Mouse (Mus musculus): Measurements from ENCODE around the gene Ubl3.

The Ubl3 gene

DNA sequence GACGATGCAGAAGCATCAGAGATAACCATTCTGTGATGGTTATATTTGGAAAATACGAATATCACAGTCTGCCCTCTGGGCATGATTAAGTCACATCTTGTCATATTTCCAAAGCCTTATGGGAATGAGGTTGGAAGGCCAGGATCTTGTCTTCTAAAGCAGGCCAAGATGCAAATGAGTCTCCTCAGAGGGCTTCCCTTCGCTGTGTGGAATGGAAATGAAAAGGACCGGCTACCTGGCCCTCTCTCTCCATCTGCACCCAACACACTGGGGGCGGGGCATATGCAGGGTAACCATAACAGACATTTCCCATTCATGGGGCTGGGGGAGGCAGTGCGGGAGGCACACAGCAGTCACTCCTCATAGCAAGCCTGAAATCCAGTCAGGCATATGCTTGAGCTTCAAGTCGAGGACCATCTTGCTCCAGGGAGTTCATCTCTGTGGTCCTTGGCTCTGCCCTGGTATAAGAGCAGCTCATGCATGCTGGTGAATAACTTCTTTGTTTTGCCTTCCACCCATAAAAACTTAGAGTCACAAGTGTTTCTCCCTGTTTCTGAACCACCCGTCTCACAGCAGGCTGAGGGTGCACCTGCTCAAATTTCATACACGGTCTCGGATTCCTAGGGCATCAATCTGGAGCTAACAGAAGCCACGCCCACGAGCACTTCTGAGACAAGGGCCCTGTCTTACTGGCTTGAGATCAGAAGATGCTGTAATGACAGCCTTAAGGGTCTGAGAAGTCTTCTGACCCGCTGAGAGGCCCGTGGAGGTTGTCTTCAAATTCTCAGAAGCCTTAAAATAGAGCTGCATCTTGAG lies 83.8 kb downstream of the Ubl3 start:
- DNase-seq, result no peak

DNA sequence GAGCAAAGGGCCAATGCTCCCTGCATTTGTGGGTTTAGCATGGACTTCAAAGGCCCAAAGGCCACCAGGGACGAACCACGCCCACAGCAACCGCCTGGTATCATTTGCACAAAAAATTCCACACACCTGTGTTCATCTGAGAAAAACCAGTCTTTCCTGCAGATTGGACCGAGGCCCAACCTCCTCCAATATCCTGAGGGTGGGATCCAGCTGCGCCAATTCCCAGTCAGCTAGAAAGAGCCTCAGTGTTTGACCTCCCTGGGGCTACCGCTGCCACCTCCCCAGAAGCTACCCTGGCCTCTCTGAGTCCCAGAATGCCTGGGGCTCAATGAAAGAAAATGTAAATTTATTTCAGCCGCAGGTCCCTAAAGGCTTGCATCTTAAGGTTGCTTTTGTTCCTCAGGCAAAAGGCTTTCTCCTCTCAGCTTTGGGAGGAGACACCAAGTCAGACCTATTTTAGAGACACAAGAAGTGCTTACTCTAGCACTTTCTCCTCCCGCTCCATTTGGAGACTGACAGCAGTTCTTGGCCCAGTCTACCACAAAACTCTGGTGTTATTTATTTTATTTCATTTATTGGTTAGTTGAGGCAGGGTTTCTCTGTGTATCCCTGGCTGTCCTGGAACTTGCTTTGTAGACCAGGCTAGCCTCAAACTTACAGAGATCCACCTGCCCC lies 85.5 kb downstream of the Ubl3 start:
- no peak for DNase-seq

GRCm38 (mm10) chr5:148466116-148466515 lies 86.5 kb downstream of the Ubl3 start:
- DNase-seq, result no peak

DNA sequence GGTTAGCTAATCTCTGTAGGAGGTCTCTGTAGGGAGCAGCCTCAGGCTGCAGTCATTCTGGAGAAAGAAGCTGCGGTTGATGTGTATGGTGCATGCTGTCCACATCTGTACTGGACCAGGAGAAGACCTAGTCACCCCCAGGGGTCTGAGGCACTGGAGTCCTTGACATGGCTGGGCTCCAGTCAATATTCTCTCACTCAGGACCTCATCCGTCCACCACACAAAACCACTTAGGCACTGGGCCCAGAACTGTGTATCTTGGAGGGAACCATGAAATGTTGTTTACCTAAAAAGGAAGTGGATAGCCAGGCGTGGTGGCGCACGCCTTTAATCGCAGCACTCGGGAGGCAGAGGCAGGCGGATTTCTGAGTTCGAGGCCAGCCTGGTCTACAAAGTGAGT lies 87.5 kb downstream of the Ubl3 start:
- DNase-seq, result no peak

DNA sequence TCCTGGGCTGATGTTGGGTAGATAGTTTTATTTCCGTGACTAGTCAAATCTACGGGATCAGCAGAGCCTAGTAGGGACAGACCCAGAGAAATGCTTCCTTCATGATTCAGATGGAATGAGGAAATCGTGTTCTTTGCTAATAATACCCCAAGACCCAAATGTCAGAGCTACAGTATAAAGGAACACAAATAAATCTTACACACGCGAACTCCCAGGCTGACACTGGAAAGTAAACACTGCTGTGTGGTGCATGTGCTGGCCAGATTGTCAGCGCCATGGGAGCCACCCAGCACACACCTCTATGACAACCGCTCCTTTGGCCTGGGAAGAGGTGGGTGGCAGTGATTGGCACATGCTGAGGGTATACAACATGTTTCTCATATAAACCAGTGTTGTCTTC lies 88.1 kb downstream of the Ubl3 start:
- DNase-seq, result no peak

- no peak for DNase-seq
Measured at GRCm38 (mm10) chr5:148463783-148464294, 88.8 kb downstream of the Ubl3 start.

Data from heart, adult 11 months (tissue).